Mouse (Mus musculus) CH12.LX (cell line): ENCODE measurements around the gene Gm17087. TPM values are rescaled to one million over a fixed set of nuclear protein-coding genes. Genes with fewer than 3 reads are reported as not detected.

Experiments used
- DNase-seq: peaks from one replicate; pipeline ENCODE4 v3.0.0-alpha.2; 2013; ENCODE audit errors: extremely low read depth
- H3K27ac ChIP-seq: 2 replicates; pipeline ENCODE4 v1.5.1; 2012; ENCODE audit warnings: low read depth, mild to moderate bottlenecking, control low read depth, moderate library complexity; ENCODE audit not compliant: insufficient read depth
- H3K27me3 ChIP-seq: replicated peaks from 2 replicates; pipeline ENCODE3; 2012; ENCODE audit warnings: inconsistent platforms
- H3K36me3 ChIP-seq, 2 experiments: replicated peaks in 1 of 2; 2 replicates each; pipeline versions ENCODE3 to v1.6.1; 2012; ENCODE audit warnings: inconsistent platforms in 1 of 2, low read length in 1 of 2, mild to moderate bottlenecking in 1 of 2, mixed read lengths in 1 of 2, moderate library complexity in 1 of 2; ENCODE audit not compliant: control insufficient read depth in 1 of 2, insufficient read depth in 1 of 2
- H3K4me1 ChIP-seq, 2 experiments: 2 replicates each; pipeline ENCODE4 v1.6.1; 2012; ENCODE audit warnings: inconsistent platforms in 1 of 2, moderate library complexity in 1 of 2; ENCODE audit not compliant: insufficient read depth in 2 of 2, control insufficient read depth in 1 of 2
- H3K4me2 ChIP-seq: 2 replicates; pipeline ENCODE4 v1.6.1; 2012; ENCODE audit warnings: low read depth, mild to moderate bottlenecking, control low read depth; ENCODE audit not compliant: poor library complexity, insufficient read depth, severe bottlenecking
- H3K4me3 ChIP-seq, 3 experiments: fragments of 150-350 bp in 1 of 3; sonication (generic) in 1 of 3; replicated peaks in 1 of 3; 2 replicates each; pipeline versions ENCODE3 to v1.5.1; 2011 to 2012; ENCODE audit warnings: low read depth in 2 of 3, low read length in 2 of 3, mild to moderate bottlenecking in 2 of 3, moderate library complexity in 2 of 3, control low read depth in 1 of 3, improper control_type of control experiment in 1 of 3, inconsistent platforms in 1 of 3, mixed read lengths in 1 of 3; ENCODE audit not compliant: poor library complexity in 1 of 3
- H3K79me2 ChIP-seq: replicated peaks from 2 replicates; pipeline ENCODE4 v1.6.1; 2012; ENCODE audit warnings: mild to moderate bottlenecking, moderate library complexity; ENCODE audit not compliant: control insufficient read depth, poor library complexity, insufficient read depth, severe bottlenecking; ENCODE audit errors: extremely low read depth
- H3K9ac ChIP-seq: 2 replicates; pipeline ENCODE4 v1.6.1; 2012; ENCODE audit warnings: low read depth, mild to moderate bottlenecking, control low read depth, moderate library complexity; ENCODE audit not compliant: insufficient read depth
- H3K9me3 ChIP-seq: replicated peaks from 2 replicates; pipeline ENCODE3; 2012; ENCODE audit warnings: low read length, inconsistent platforms, mixed read lengths
- BHLHE40 ChIP-seq: IDR thresholded peaks from 2 replicates; pipeline ENCODE4 v1.6.1; 2011; ENCODE audit warnings: mild to moderate bottlenecking, low read depth, low read length, improper control_type of control experiment
- CHD2 ChIP-seq: IDR thresholded peaks from 2 replicates; pipeline ENCODE4 v1.6.1; 2011; ENCODE audit warnings: low read length, improper control_type of control experiment
- CTCF ChIP-seq, 2 experiments: IDR thresholded peaks in 1 of 2; conservative IDR thresholded peaks in 1 of 2; 2 replicates each; pipeline ENCODE4 v1.5.1; 2011 to 2012; ENCODE audit warnings: low read depth in 2 of 2, low read length in 2 of 2, improper control_type of control experiment in 1 of 2, inconsistent platforms in 1 of 2, mild to moderate bottlenecking in 1 of 2, moderate library complexity in 1 of 2
- E2F4 ChIP-seq: IDR thresholded peaks from 2 replicates; pipeline ENCODE4 v1.6.1; 2011; ENCODE audit warnings: low read depth, low read length, improper control_type of control experiment; ENCODE audit not compliant: insufficient replicate concordance
- HCFC1 ChIP-seq: IDR thresholded peaks from 2 replicates; pipeline ENCODE4 v1.6.1; 2012; ENCODE audit warnings: low read depth, mild to moderate bottlenecking, inconsistent platforms, low read length, improper control_type of control experiment
- JUN ChIP-seq: IDR thresholded peaks from 2 replicates; pipeline ENCODE4 v1.6.1; 2011; ENCODE audit warnings: low read depth, mild to moderate bottlenecking, low read length, improper control_type of control experiment, moderate library complexity; ENCODE audit not compliant: insufficient read depth
- JUND ChIP-seq: conservative IDR thresholded peaks from 2 replicates; pipeline ENCODE4 v1.6.1; 2011; ENCODE audit warnings: low read depth, low read length, improper control_type of control experiment
- KAT2A ChIP-seq: IDR thresholded peaks from 2 replicates; pipeline ENCODE4 v1.6.1; 2012; ENCODE audit warnings: low read length, improper control_type of control experiment, inconsistent platforms; ENCODE audit not compliant: insufficient replicate concordance
- MAFK ChIP-seq: IDR thresholded peaks from 2 replicates; pipeline ENCODE4 v1.6.1; 2011; ENCODE audit warnings: low read length, improper control_type of control experiment; ENCODE audit not compliant: insufficient replicate concordance
- MAX ChIP-seq: IDR thresholded peaks from 2 replicates; pipeline ENCODE4 v1.6.1; 2011; ENCODE audit warnings: low read length, improper control_type of control experiment
- POLR2AphosphoS2 ChIP-seq: IDR thresholded peaks from 2 replicates; pipeline ENCODE4 v1.6.1; 2011; ENCODE audit warnings: low read depth, low read length, improper control_type of control experiment
- RAD21 ChIP-seq: IDR thresholded peaks from 2 replicates; pipeline ENCODE4 v1.6.1; 2011; ENCODE audit warnings: low read depth, mild to moderate bottlenecking, low read length, improper control_type of control experiment, moderate library complexity
- SIN3A ChIP-seq: IDR thresholded peaks from 2 replicates; pipeline ENCODE4 v1.6.1; 2012; ENCODE audit warnings: low read length, improper control_type of control experiment, inconsistent platforms
- SMC3 ChIP-seq: IDR thresholded peaks from 2 replicates; pipeline ENCODE4 v1.6.1; 2011; ENCODE audit warnings: low read depth, low read length, improper control_type of control experiment
- TCF12 ChIP-seq: IDR thresholded peaks from 2 replicates; pipeline ENCODE4 v1.6.1; 2014; ENCODE audit warnings: low read depth, mild to moderate bottlenecking, inconsistent platforms, low read length, improper control_type of control experiment
- UBTF ChIP-seq: IDR thresholded peaks from 2 replicates; pipeline ENCODE4 v1.6.1; 2012; ENCODE audit warnings: low read depth, mild to moderate bottlenecking, inconsistent platforms, low read length, improper control_type of control experiment, moderate library complexity
- USF1 ChIP-seq: IDR thresholded peaks from 2 replicates; pipeline ENCODE4 v1.6.1; 2014; ENCODE audit warnings: low read depth, mild to moderate bottlenecking, inconsistent platforms, low read length, improper control_type of control experiment
- ZKSCAN1 ChIP-seq: IDR thresholded peaks from 2 replicates; pipeline ENCODE4 v1.6.1; 2012; ENCODE audit warnings: low read depth, inconsistent platforms, low read length, improper control_type of control experiment, borderline replicate concordance
- ZNF384 ChIP-seq: IDR thresholded peaks from 2 replicates; pipeline ENCODE4 v1.6.1; 2012; ENCODE audit warnings: low read depth, low read length, improper control_type of control experiment, inconsistent platforms
- dilution Hi-C: fragments of 300-500 bp; cut with MboI; formaldehyde crosslinking; loops from 2 replicates; pipeline ENCODE4 v1.14.3; 2020; ENCODE audit warnings: low sequenced_read_pairs; ENCODE audit not compliant: extremely low pct_unique_long_range_greater_than_20kb, extremely low pct_ligation_motif_present
- in situ Hi-C: fragments of 300-500 bp; cut with MboI; formaldehyde crosslinking; loops from 3 replicates; pipeline ENCODE4 v1.14.3; 2019; ENCODE audit warnings: low sequenced_read_pairs, low pct_ligation_motif_present, low pct_unique_long_range_greater_than_20kb, mixed read lengths
- polyA plus RNA-seq: library from polyadenylated mRNA; unstranded; fragments of >175 nt; gene quantifications from 2 replicates; pipeline ENCODE4 v1.2.1, GENCODE M21; 2012; ENCODE audit warnings: low read depth; ENCODE audit not compliant: insufficient read length
- total RNA-seq, 2 experiments: library from RNA; depleted of rRNA; stranded (reverse); fragments of 300-350 nt in 1 of 2; fragments of >200 nt in 1 of 2; gene quantifications; 2 replicates each; pipeline ENCODE4 v1.2.3; 2012 to 2014

Gene Gm17087
- total and polyA plus RNA-seq, 3 experiments: 1.2 TPM; not detected in 2

GRCm38 (mm10) chr17:8541974-8542538 lies 24.7 kb downstream of the Gm17087 start:
- H3K36me3 ChIP-seq: no peaks in the 10 kb centered on the region
- dilution Hi-C loops (no loop called here), in situ Hi-C loops (no loop called here)
- no peaks in the 10 kb centered on the region for H3K79me2 ChIP-seq
- no peak for TF ChIP-seq ZNF384
- no peak for TF ChIP-seq E2F4
- no peak for TF ChIP-seq JUND
- no peak for TF ChIP-seq MAFK
- TF ChIP-seq UBTF: no peak
- TF ChIP-seq POLR2AphosphoS2: no peak
- no peak for TF ChIP-seq HCFC1
- no peak for TF ChIP-seq ZKSCAN1
- no peak for TF ChIP-seq JUN
- H3K27ac ChIP-seq: no peak overlapping the region
- peaks cover 6% of the 10 kb centered on the region for H3K27me3 ChIP-seq
- H3K9me3 ChIP-seq: peaks cover 6% of the 10 kb centered on the region
- no peak overlapping the region for H3K4me3 ChIP-seq
- no peak overlapping the region for H3K9ac ChIP-seq
- H3K4me1 ChIP-seq: no peaks in the 10 kb centered on the region
- no peak for DNase-seq
- H3K4me2 ChIP-seq: no peak overlapping the region

- in situ Hi-C loops (no loop called here), dilution Hi-C loops (no loop called here)
- Histone ChIP-seq H3K4me2 (no peak overlapping the region), H3K4me3 (no peak overlapping the region), H3K9ac (no peak overlapping the region), H3K9me3 (no peaks in the 10 kb centered on the region), H3K27me3 (peaks cover 3% of the 10 kb centered on the region), H3K4me1 (no peaks in the 10 kb centered on the region), H3K27ac (no peak overlapping the region), H3K36me3 (no peaks in the 10 kb centered on the region), H3K79me2 (no peaks in the 10 kb centered on the region)
- peak; percentile 30 for DNase-seq
- TF ChIP-seq TCF12: no peak
- no peak for TF ChIP-seq SIN3A
- TF ChIP-seq MAX: no peak
- peak; percentile 37 for TF ChIP-seq RAD21
- peak; percentile 35 for TF ChIP-seq SMC3
- TF ChIP-seq CTCF (conservative IDR thresholded peaks at IDR 0.05 in 1 of 2, IDR thresholded peaks at IDR 0.05 in 1 of 2; ENCODE audit: low read depth in 2 of 2, low read length in 2 of 2): peak; percentile 45 to 57; a peak in 3 of 4 replicates
- no peak for TF ChIP-seq KAT2A
- no peak for TF ChIP-seq USF1
- TF ChIP-seq CHD2: no peak
- no peak for TF ChIP-seq BHLHE40
Observed at GRCm38 (mm10) chr17:8538102-8538501, 28.6 kb downstream of the Gm17087 start.
